Comparison of ENCODE assay signal across 24 mouse cellular contexts in the genomic region with DNA sequence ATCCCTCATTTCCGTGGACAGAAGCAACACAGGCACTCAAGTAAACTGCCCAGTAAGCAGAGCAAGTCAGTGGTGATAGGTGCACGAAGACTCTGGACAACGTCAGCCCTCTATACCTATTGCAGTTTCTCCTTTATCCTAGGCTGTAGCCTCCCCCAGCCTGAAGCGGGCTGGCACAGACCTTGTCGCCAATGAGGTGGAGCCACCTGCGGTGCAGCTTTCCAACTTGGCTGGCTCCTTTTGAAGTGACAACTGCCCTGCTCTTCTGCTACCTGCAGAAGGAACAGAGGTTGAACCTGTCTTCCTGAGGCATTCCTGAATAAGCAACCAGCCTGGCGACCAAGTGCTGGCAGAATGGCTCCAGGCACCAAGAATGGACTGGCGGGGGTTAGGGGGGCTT. TPM values are rescaled to one million over a fixed set of nuclear protein-coding genes. Genes with fewer than 3 reads are reported as not detected.
DNase-seq lines count a peak whose midpoint lies in the region; ATAC-seq and TF ChIP-seq lines count a peak whose summit lies in the region.
"Had no signal": no experiment of that assay in that cellular context is flagged by ENCODE, and none has a peak within 500 bp of the region (broad histone marks: within the 10 kb centered on the region; RNA-seq: fewer than 3 reads in every experiment).

No protein-coding gene starts in this region.

- H3K79me2 ChIP-seq in heart, adult 2 months (replicated peaks; ENCODE audit: control insufficient read depth, insufficient read depth, low read length), result no peaks in the 10 kb centered on the region
- no peaks in the 10 kb centered on the region for H3K79me2 ChIP-seq in liver, adult 2 months (ENCODE audit: control insufficient read depth, insufficient read depth, low read length)

- ATAC-seq in liver, embryonic 12.5 days, result no peak
- ATAC-seq: activated CD4-positive, CD25-positive, alpha-beta regulatory T cell, adult 4 months; CD4-positive, CD25-positive, alpha-beta regulatory T cell, adult 4 months; forebrain, embryonic 13.5 days; forebrain, embryonic 15.5 days; Patski had no signal

- no peaks in the 10 kb centered on the region for H3K36me3 ChIP-seq in heart, adult 2 months (ENCODE audit: control insufficient read depth, insufficient read depth, low read length)
- no peaks in the 10 kb centered on the region for H3K36me3 ChIP-seq in kidney, adult 2 months (ENCODE audit: control insufficient read depth, insufficient read depth, low read length)
- no peaks in the 10 kb centered on the region for H3K36me3 ChIP-seq in liver, adult 2 months (ENCODE audit: control insufficient read depth, insufficient read depth, low read length)
- no peaks in the 10 kb centered on the region for H3K36me3 ChIP-seq in liver, embryonic 12.5 days
- H3K36me3 ChIP-seq: embryonic facial prominence, embryonic 10.5 days; embryonic facial prominence, embryonic 12.5 days; forebrain, embryonic 15.5 days; G1E had no signal

- TF ChIP-seq EP300 in heart, adult 2 months (IDR thresholded peaks at IDR 0.05; ENCODE audit: insufficient read depth, low read depth, low read length), result no peak

- H3K9ac ChIP-seq in heart, adult 2 months (ENCODE audit: low read depth, low read length), result no peak overlapping the region
- peak overlapping the region; percentile 34 for H3K9ac ChIP-seq in liver, adult 2 months (ENCODE audit: low read depth, low read length)
- H3K9ac ChIP-seq in liver, embryonic 12.5 days, result no peak overlapping the region
- H3K9ac ChIP-seq: embryonic facial prominence, embryonic 12.5 days; forebrain, embryonic 13.5 days; forebrain, embryonic 15.5 days had no signal

- H3K4me2 ChIP-seq in liver, embryonic 12.5 days, result no peak overlapping the region
- H3K4me2 ChIP-seq: embryonic facial prominence, embryonic 12.5 days; forebrain, embryonic 13.5 days; forebrain, embryonic 15.5 days had no signal

- H3K27me3 ChIP-seq in heart, adult 2 months (ENCODE audit: control insufficient read depth, insufficient read depth, low read length), result no peaks in the 10 kb centered on the region
- H3K27me3 ChIP-seq in kidney, adult 2 months (replicated peaks; ENCODE audit: control insufficient read depth, insufficient read depth, low read length), result no peaks in the 10 kb centered on the region
- H3K27me3 ChIP-seq in liver, adult 2 months (ENCODE audit: control insufficient read depth, insufficient read depth, low read length), result no peaks in the 10 kb centered on the region
- no peaks in the 10 kb centered on the region; the same call in 1 of the 2 replicates for H3K27me3 ChIP-seq in liver, embryonic 12.5 days (replicated peaks)
- H3K27me3 ChIP-seq: CH12.LX; embryonic facial prominence, embryonic 12.5 days; forebrain, embryonic 13.5 days; forebrain, embryonic 15.5 days; Patski had no signal

- no peak for TF ChIP-seq POLR2A in heart, adult 2 months (IDR thresholded peaks at IDR 0.05; ENCODE audit: insufficient read depth, low read depth, low read length)
- TF ChIP-seq POLR2A in kidney, adult 2 months (IDR thresholded peaks at IDR 0.05; ENCODE audit: low read depth, low read length), result no peak
- TF ChIP-seq POLR2A in liver, adult 2 months (IDR thresholded peaks at IDR 0.05; ENCODE audit: extremely low read depth, insufficient read depth, low read length), result no peak

- intact Hi-C loops in heart, adult 2 months (cut with DNase I), result no loop called here

- no peak for TF ChIP-seq CTCF in heart, adult 2 months (IDR thresholded peaks at IDR 0.05)
- no peak for TF ChIP-seq CTCF in kidney, adult 2 months (conservative IDR thresholded peaks at IDR 0.05; ENCODE audit: insufficient read depth, insufficient read length, low read depth, low read length)
- TF ChIP-seq CTCF in liver, adult 2 months (IDR thresholded peaks at IDR 0.05; ENCODE audit: low read depth, low read length), result no peak

- peak; percentile 80 for DNase-seq in heart, adult 11 months
- DNase-seq in heart, adult 2 months, result no peak
- peak; percentile 42 for DNase-seq in kidney, adult 2 months
- DNase-seq in kidney, postnatal 14 days, result no peak
- DNase-seq in liver, adult 2 months (ENCODE audit: extremely low read depth, low read depth, low spot score), result peak; percentile 67
- DNase-seq: adrenal gland, adult 8-10 months; adrenal gland, postnatal 14 days; adrenal gland, postnatal 36 days; B cell, adult 2 months; cerebellum, adult 11-12 months; cerebellum, adult 2 months; cerebellum, adult 9-10 months; cerebellum, postnatal 10 days; cerebellum, postnatal 25 days had no signal

- no peaks in the 10 kb centered on the region for H3K4me1 ChIP-seq in heart, adult 2 months (ENCODE audit: control insufficient read depth, insufficient read depth, low read length)
- H3K4me1 ChIP-seq in kidney, adult 2 months (ENCODE audit: control insufficient read depth, insufficient read depth, low read length), result peaks cover 9% of the 10 kb centered on the region; the same call in 1 of the 2 replicates
- H3K4me1 ChIP-seq in liver, adult 2 months (ENCODE audit: control insufficient read depth, insufficient read depth, low read length), result peaks cover 40% of the 10 kb centered on the region
- no peaks in the 10 kb centered on the region for H3K4me1 ChIP-seq in liver, embryonic 12.5 days
- H3K4me1 ChIP-seq: embryonic facial prominence, embryonic 12.5 days; forebrain, embryonic 13.5 days; forebrain, embryonic 15.5 days had no signal

- no peaks in the 10 kb centered on the region for H3K9me3 ChIP-seq in liver, embryonic 12.5 days (replicated peaks)
- H3K9me3 ChIP-seq: embryonic facial prominence, embryonic 10.5 days; embryonic facial prominence, embryonic 12.5 days; forebrain, embryonic 13.5 days; forebrain, embryonic 15.5 days; G1E had no signal

- H3K27ac ChIP-seq in heart, adult 2 months, result no peak overlapping the region
- H3K27ac ChIP-seq in kidney, adult 2 months (ENCODE audit: insufficient read depth, low read depth, low read length), result 0 out of 2 replicates have a peak overlapping the region, but pooled peaks have one; percentile 39
- H3K27ac ChIP-seq in liver, adult 2 months (replicated peaks; ENCODE audit: insufficient read depth, low read depth, low read length), result peak overlapping the region; percentile 94
- no peak overlapping the region for H3K27ac ChIP-seq in liver, embryonic 12.5 days
- H3K27ac ChIP-seq: embryonic facial prominence, embryonic 10.5 days; embryonic facial prominence, embryonic 12.5 days; forebrain, embryonic 13.5 days; forebrain, embryonic 15.5 days had no signal

- WGBS in heart, adult 2 months, result 77% methylated on average over 8 of the region's 8 CpGs
- WGBS in kidney, adult 2 months, result 80% methylated on average over 8 of the region's 8 CpGs
- WGBS in liver, adult 2 months, result 43% methylated on average over 8 of the region's 8 CpGs
- 63% methylated on average over 8 of the region's 8 CpGs for WGBS in liver, embryonic 12.5 days (ENCODE audit: insufficient replicate concordance)

- no peak overlapping the region for H3K4me3 ChIP-seq in heart, adult 2 months
- H3K4me3 ChIP-seq in kidney, adult 2 months (ENCODE audit: insufficient read depth, low read depth, low read length), result no peak overlapping the region
- H3K4me3 ChIP-seq in liver, adult 2 months (ENCODE audit: insufficient read depth, low read depth, low read length), result no peak overlapping the region
- H3K4me3 ChIP-seq in liver, embryonic 12.5 days, result no peak overlapping the region
- H3K4me3 ChIP-seq: embryonic facial prominence, embryonic 10.5 days; embryonic facial prominence, embryonic 12.5 days; forebrain, embryonic 13.5 days; forebrain, embryonic 15.5 days had no signal

RNA-seq across cellular contexts. Expression of a gene that starts 25.4 kb away (rescaled TPM):
- 10 to 100 TPM; 46.7 to 50.9 TPM for total RNA-seq in heart, adult 2 months (2021)
- polyA plus RNA-seq in heart, adult 2 months (2012; rRNA removed), result 32.8 and 61.5 TPM in 2 replicates
- 34.1 and 39.8 TPM in 2 replicates for polyA plus RNA-seq in kidney, adult 2 months (2012; rRNA removed)
- total RNA-seq in liver, adult 2 months (2014; rRNA removed), result 130 and 135 TPM in 2 replicates
- polyA plus RNA-seq in liver, adult 2 months (2012; rRNA removed), result 42.9 and 49.5 TPM in 2 replicates
- 215 and 221 TPM in 2 replicates for polyA plus RNA-seq in liver, embryonic 12.5 days (2016; fragmentation: Nextera tagmentation; extraction: Ambion mirVana)

RNA-seq across cellular contexts. Expression of a gene that starts 46.4 kb away (rescaled TPM):
- 100 to 1,000 TPM; 343 to 379 TPM for total RNA-seq in heart, adult 2 months (2021)
- polyA plus RNA-seq in heart, adult 2 months (2012; rRNA removed), result 757 and 809 TPM in 2 replicates
- 1,334 and 1,388 TPM in 2 replicates for polyA plus RNA-seq in kidney, adult 2 months (2012; rRNA removed)
- total RNA-seq in liver, adult 2 months (2014; rRNA removed), result 688 and 745 TPM in 2 replicates
- polyA plus RNA-seq in liver, adult 2 months (2012; rRNA removed), result 420 and 499 TPM in 2 replicates
- 756 and 816 TPM in 2 replicates for polyA plus RNA-seq in liver, embryonic 12.5 days (2016; fragmentation: Nextera tagmentation; extraction: Ambion mirVana)

Comparison
In these comparisons a context has a peak if more than half of its experiments do, and no peak if none do; other contexts are left out.
1. DNase-seq: peak in heart, adult 11 months (single experiment), kidney, adult 2 months (single experiment) and liver, adult 2 months (single experiment); none in heart, adult 2 months (0 of 2) and kidney, postnatal 14 days (single experiment).
2. H3K27ac ChIP-seq: peak in kidney, adult 2 months (single experiment) and liver, adult 2 months (single experiment); none in heart, adult 2 months (single experiment) and liver, embryonic 12.5 days (single experiment).